Mouse (Mus musculus) heart, postnatal 0 days (tissue): ENCODE results near the gene Apoa1. TPM values are rescaled to one million over a fixed set of nuclear protein-coding genes. Genes with fewer than 3 reads are reported as not detected.

Source experiments
- ATAC-seq: fragments of 200-750 bp; cut with Nextera tagmentation; 2 replicates; pipeline ENCODE4 v1.8.0; 2017; ENCODE audit warnings: low read depth, moderate number of reproducible peaks, moderate library complexity; ENCODE audit not compliant: insufficient read depth
- DNase-seq: peaks from one replicate; pipeline ENCODE4 v3.0.0-alpha.2; 2016; ENCODE audit warnings: low spot score
- H3K27ac ChIP-seq: fragments of 300-500 bp; sonication (generic); 2 replicates; pipeline ENCODE4 v1.5.1; 2014; ENCODE audit warnings: low read depth, mild to moderate bottlenecking
- H3K27me3 ChIP-seq: fragments of 300-500 bp; sonication (generic); 2 replicates; pipeline ENCODE4 v1.6.1; 2014; ENCODE audit warnings: low read length, mixed read lengths; ENCODE audit not compliant: control insufficient read depth, insufficient read depth
- H3K36me3 ChIP-seq: fragments of 300-500 bp; sonication (generic); replicated peaks from 2 replicates; pipeline ENCODE4 v1.6.1; 2014; ENCODE audit warnings: low read length, mixed read lengths; ENCODE audit not compliant: control insufficient read depth, insufficient read depth
- H3K4me1 ChIP-seq: fragments of 300-500 bp; sonication (generic); 2 replicates; pipeline ENCODE4 v1.6.1; 2014; ENCODE audit warnings: antibody characterized with exemption; ENCODE audit not compliant: control insufficient read depth, insufficient read depth
- H3K4me2 ChIP-seq: fragments of 300-500 bp; sonication (generic); 2 replicates; pipeline ENCODE4 v1.6.1; 2014; ENCODE audit warnings: low read depth, mild to moderate bottlenecking, low read length, moderate library complexity
- H3K4me3 ChIP-seq: fragments of 300-500 bp; sonication (generic); 2 replicates; pipeline ENCODE4 v1.5.1; 2014; ENCODE audit warnings: low read depth, low read length
- H3K9ac ChIP-seq: fragments of 300-500 bp; sonication (generic); replicated peaks from 2 replicates; pipeline ENCODE4 v1.6.1; 2014; ENCODE audit warnings: low read depth, low read length, mixed read lengths
- H3K9me3 ChIP-seq: fragments of 300-500 bp; sonication (generic); replicated peaks from 2 replicates; pipeline ENCODE4 v1.6.1; 2016; ENCODE audit warnings: low read length; ENCODE audit not compliant: control insufficient read depth
- CTCF ChIP-seq: IDR thresholded peaks from 2 replicates; pipeline ENCODE4 v1.5.1; 2016; ENCODE audit warnings: antibody characterized with exemption, control low read depth, low read depth
- EP300 ChIP-seq: IDR thresholded peaks from 2 replicates; pipeline ENCODE4 v1.6.1; 2016; ENCODE audit warnings: antibody characterized with exemption, low read depth
- WGBS: fragments of 180-500 bp; shearing (Covaris S2); extraction: QIAGEN DNeasy Blood & Tissue Kit; methylation state at CpG from one replicate; pipeline ENCODE4 v1.1.7; 2014; 5-methylcytosine and 5-hydroxymethylcytosine counted together
- polyA plus RNA-seq: library from polyadenylated mRNA; unstranded; fragments of >200 nt; fragmentation: Nextera tagmentation; extraction: Ambion mirVana; gene quantifications from 2 replicates; pipeline ENCODE4 v1.2.1, GENCODE M21; 2015
- total RNA-seq: library from RNA; depleted of rRNA; stranded (reverse); fragments of >200 nt; gene quantifications from 2 replicates; pipeline ENCODE4 v1.2.3, GENCODE M21; 2014; ENCODE audit warnings: low replicate concordance

Apoa1 gene
- total and polyA plus RNA-seq, 2 experiments from 2014 or later, result 1.8 TPM; not detected in 1

DNA sequence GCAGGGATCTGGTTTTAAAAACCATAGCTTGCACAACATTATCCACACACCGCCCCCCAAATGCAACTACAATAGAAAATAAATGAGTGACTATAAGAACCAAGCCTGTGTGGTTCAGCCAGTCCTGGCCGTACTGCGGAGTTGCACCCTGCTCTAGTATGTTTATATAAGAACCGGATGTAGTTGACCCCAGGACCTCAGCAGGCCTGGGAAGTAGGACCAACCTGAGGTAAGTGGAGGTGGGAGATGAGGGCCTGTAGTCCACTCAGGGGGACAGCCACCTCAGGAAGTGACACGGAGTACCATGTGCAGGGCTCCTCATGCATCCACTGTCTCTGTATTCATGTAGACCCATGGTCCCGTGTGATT, 20.9 kb upstream of the Apoa1 start:
- Histone ChIP-seq H3K4me2 (no peak overlapping the region), H3K4me1 (no peaks in the 10 kb centered on the region), H3K27me3 (no peaks in the 10 kb centered on the region), H3K9me3 (no peaks in the 10 kb centered on the region), H3K9ac (no peak overlapping the region), H3K4me3 (no peak overlapping the region), H3K27ac (no peak overlapping the region), H3K36me3 (peaks cover 97% of the 10 kb centered on the region)
- ATAC-seq (no peak), DNase-seq (no peak)
- WGBS, result 89% methylated on average over 6 of the region's 6 CpGs
- no peak for TF ChIP-seq EP300
- TF ChIP-seq CTCF, result no peak

DNA sequence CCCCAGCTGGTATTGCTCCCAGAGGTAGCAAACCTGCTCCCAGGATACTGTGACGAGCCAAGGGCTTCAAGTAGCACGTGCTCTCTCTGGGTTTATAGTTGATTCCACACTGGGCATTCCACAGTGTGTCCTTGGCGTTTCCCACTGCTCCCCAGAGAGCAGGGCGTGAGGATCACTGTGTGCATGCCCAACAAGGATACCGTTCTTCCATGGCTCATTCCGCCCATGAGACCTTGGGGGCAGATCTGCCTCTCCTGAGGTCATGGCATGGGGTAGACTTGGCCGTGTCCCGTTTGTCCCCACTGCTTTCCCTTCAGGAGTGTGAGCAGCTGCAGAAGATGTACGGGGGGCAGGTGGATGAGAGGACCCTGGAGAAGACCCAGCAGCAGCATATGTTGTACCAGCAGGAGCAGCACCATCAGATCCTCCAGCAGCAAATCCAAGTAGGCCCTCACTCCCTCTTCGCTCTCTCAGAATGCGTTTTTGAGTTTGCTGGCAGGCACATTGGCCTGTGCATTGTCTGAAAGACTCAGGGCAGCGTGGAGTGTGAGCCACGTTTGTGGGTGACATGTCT, 19.9 kb upstream of the Apoa1 start:
- Histone ChIP-seq H3K4me1 (no peaks in the 10 kb centered on the region), H3K27me3 (no peaks in the 10 kb centered on the region), H3K27ac (no peak overlapping the region), H3K4me2 (no peak overlapping the region), H3K9ac (no peak overlapping the region), H3K9me3 (no peaks in the 10 kb centered on the region), H3K4me3 (no peak overlapping the region), H3K36me3 (peaks cover 98% of the 10 kb centered on the region)
- WGBS, result 87% methylated on average over 13 of the region's 13 CpGs
- TF ChIP-seq CTCF (no peak), EP300 (no peak)
- ATAC-seq (no peak), DNase-seq (no peak)

DNA sequence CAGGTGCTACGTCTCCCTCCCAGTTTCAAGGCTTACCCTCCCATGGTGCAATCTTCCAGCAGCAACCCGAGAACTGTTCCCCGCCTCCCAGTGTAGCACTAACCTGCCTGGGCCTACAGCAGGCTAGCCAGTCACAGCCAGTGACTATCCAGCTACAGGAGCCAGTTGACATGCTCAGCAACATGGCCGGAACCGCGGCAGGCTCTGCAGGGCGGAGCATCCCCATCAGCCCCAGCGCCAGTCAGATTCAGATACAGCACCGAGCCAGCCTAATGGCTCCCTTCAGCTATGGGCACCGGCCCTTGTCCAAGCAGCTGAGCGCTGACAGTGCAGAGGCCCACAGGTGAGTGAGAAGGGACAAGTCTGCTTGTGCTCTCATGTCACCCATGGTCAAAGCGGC, 17.9 kb upstream of the Apoa1 start:
- no peak overlapping the region for H3K4me3 ChIP-seq
- DNase-seq (no peak), ATAC-seq (no peak)
- no peak for TF ChIP-seq EP300
- TF ChIP-seq CTCF, result no peak
- H3K9ac ChIP-seq, result no peak overlapping the region
- no peak overlapping the region for H3K27ac ChIP-seq
- 93% methylated on average over 12 of the region's 12 CpGs for WGBS
- peaks cover 9% of the 10 kb centered on the region for H3K4me1 ChIP-seq
- H3K27me3 ChIP-seq, result no peaks in the 10 kb centered on the region
- no peaks in the 10 kb centered on the region for H3K9me3 ChIP-seq
- no peak overlapping the region for H3K4me2 ChIP-seq
- H3K36me3 ChIP-seq, result peaks cover 89% of the 10 kb centered on the region

DNA sequence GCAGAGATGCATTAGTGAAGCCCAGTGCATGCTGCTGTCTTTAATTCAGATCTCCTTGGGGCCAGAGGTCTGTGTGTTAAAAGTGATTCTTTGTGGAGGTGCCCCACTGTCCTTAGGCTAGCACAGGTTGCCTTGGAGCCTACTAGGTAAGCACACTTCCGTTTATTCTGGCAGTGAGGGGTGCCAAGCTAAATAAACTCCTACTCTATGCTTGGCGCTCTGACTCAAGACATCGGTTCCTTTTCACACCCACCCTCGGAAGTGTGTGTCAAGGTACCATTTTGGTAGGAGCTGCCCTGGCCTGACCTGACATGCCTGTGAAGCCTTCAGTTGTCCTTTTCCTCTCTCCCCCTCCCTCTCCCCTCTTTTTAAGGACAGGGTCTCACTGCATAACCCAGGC, 14.1 kb upstream of the Apoa1 start:
- Histone ChIP-seq H3K9ac (no peak overlapping the region), H3K27me3 (no peaks in the 10 kb centered on the region), H3K4me1 (peaks cover 15% of the 10 kb centered on the region), H3K9me3 (no peaks in the 10 kb centered on the region), H3K4me2 (no peak overlapping the region), H3K27ac (no peak overlapping the region), H3K36me3 (peaks cover 55% of the 10 kb centered on the region), H3K4me3 (no peak overlapping the region)
- WGBS, result 78% methylated on average over 4 of the region's 4 CpGs
- no peak for ATAC-seq
- no peak for TF ChIP-seq CTCF
- TF ChIP-seq EP300, result no peak
- no peak for DNase-seq

DNA sequence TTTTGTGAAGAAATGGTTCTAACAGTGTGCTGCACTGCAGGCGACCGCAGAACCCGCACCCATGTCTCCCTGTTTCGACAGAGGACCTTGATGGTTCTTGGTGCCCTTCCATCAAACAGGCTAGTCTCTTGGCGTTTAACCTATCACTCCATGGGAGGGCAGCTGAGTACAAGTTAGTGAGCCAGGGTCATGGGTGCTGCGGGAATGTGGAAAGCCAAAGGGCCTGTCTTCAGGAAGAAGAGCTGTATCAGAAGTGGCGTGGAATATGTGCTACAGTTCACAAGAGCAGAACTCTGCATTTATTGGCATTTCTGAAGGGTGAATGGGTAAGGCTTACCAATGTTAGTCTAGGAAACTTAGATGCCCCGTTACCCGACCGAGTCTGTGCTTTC, 13.4 kb upstream of the Apoa1 start:
- H3K36me3 ChIP-seq, result peaks cover 55% of the 10 kb centered on the region
- no peak overlapping the region for H3K4me2 ChIP-seq
- peak overlapping the region; percentile 4; the same call in 1 of the 2 replicates for H3K27ac ChIP-seq
- no peaks in the 10 kb centered on the region for H3K9me3 ChIP-seq
- H3K27me3 ChIP-seq, result no peaks in the 10 kb centered on the region
- ATAC-seq (no peak), DNase-seq (no peak)
- no peak overlapping the region for H3K4me3 ChIP-seq
- TF ChIP-seq EP300, result no peak
- TF ChIP-seq CTCF, result no peak
- peaks cover 15% of the 10 kb centered on the region for H3K4me1 ChIP-seq
- H3K9ac ChIP-seq, result no peak overlapping the region
- WGBS, result 81% methylated on average over 10 of the region's 10 CpGs
